Mouse (Mus musculus) left cerebral cortex, adult 11 months (tissue): ENCODE data around the gene Calcr.
"Not testable (repeated sequence)": the region's sequence is repeated elsewhere in the genome, so short reads cannot be mapped to it uniquely, and the experiment has no call there.

ENCODE experiments used
- DNase-seq: peaks from one replicate; pipeline ENCODE4 v3.0.0; 2022; ENCODE audit warnings: low spot score

The Calcr gene

DNA sequence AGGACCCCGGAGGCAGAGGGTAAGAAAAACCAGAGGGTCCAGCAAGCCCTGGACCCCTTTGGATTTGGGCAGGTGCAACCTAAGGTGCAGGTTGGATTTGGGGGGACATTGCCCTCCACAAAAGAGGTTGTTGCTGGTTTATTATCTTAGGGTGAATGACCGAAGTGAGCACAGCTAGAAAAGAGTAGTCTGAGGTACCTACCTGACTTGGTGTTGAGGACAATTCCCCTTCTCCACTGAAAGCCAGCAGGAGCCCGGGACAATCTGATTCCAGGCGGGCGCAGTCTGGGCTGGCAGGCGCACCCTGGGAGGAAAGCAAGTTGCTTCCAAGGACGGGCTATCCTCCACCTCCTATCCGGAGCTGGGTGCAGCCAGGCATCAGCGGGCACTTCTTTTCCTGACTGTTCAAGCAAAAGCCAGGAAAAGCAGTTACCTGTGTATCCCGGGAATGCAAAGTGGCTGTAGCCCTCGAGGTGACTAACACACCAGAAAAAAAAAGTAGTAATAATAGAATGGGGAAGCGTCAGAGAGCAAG lies at the start of gene Calcr:
Gene Calcr (minus strand): TSS at position 485 of the 535 bp plus-strand sequence.
- DNase-seq: no peak

DNA sequence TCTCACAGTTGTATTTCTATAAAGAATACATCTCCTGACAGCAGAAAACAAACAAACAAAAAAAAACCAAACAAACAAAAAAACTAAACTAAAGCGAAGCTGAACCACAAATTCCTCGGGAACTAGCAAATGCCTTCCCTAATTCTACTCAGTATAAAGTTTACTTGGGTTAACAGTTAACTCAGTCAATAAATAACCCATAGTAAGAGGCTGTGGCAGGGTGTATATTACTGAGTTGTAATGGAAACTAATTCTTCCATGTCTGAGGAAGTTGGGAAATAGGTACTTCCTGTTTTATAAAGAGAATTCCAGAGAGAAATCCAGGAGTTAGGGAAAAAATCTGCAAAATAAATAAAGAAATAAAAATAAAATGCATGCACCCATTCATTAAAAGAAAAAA lies 3.0 kb upstream of the Calcr start:
- no peak for DNase-seq

DNA sequence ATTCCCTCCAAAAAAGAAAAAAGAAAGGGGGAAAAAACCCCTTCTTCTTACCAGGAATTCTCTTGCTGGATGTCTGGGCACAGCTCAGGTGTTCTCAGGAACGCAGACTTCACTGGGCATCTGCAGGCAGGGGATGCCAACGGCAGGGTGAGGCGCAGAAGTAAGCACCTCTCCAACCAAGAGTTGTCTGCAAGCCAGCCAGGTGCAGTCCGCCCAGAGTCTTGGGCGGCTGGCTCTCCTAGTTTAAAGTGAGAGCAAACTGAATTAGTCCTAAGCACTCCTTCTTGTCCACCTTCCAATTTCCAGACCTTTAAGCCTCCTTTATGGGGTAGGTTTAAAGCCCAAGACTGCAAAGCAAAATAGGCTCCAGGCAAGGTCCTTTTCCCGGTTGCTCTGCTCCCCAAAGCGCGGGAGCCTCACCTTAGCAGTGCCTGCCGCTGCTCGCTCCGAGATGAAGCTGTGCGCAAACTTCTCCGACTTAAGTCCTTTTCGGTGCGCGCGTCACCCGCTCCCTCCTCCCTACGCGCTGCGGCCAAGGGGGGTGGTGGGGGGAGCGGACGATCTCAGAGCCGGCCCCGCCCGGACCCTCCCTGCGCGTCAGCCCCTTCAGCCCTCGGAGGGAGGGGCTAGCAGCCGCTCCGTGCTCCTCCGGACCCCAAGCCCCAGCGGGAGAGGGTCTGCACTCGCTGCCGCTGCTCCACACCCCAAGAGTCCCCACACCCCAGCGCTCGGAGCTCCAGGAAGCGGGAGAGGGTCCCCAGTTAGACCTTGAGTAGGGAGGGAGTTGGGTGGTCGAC lies 1.1 kb downstream of the Calcr start:
- no peak for DNase-seq

DNA sequence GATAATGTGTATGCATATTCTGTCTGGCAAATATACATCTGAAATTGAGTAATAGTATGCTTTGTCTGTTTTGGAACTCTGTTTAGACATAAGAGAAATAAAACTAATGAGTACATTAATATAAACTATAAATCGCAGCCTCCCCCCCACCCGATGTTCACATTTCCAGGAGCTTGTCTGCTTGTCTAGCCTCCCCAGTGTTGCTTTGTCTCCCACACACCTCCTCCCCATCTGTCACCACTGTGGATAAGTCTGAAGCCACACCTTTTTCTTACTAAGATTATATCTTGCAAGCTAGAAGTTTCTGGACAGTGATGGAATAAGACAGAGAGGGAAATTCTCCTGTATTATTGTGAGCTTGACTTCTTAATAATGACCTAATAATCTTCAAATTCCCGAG lies 12.9 kb downstream of the Calcr start:
- peak; percentile 1 for DNase-seq

- DNase-seq: no peak
Measured at GRCm38 (mm10) chr6:3749624-3750023, 14.9 kb downstream of the Calcr start.

DNA sequence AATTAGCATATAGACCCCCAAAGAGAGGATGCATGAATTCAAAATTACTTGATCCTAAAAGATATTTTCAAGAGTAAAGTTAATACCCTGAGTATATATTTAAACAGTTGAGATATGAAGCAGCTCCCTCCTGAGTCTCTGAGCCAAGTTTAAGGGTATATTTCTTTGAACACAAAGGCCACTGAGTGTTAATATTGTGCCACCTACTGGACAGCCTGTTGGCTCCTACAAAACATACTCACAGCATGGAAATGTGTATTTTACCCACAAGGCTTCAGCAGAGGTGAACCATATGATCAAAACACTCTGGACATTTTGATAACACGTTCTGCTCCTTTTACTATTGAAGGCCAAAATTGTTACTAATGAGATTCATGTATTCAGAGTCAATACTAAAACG lies 19.0 kb downstream of the Calcr start:
- DNase-seq: no peak

DNA sequence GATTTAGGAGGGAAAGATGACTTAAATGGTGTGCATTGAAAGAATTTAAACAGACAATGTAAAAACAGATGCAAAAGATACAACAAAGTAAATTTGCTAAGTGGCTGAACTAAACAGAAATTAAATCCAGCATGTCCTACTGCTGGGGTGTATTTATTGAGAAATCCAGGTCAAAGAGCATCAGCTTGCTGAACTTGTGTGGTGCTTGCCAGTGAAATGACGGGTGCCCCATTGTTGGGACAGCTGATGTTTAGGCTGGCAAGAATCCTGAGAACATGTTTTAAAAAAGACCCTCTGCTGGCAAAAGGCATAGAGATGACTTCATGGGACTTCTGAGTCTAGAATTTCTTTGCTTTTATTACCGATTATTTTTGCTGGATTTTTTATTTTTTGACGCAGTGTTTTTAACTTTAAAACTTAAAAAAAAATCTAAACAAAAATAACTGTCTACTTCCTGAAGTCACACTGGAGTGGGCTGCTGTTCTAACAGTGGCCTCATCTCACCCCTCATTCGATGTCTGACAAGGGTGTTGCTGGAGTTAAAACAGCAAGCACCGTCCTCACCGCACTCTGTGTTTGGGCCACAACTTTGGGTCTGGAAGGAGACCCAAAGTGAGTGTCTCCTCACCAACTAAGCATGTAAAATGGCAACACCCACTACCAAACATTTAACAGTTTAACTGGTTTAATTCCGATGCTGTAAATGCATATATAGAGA lies 22.4 kb downstream of the Calcr start:
- no peak for DNase-seq

GRCm38 (mm10) chr6:3741296-3741695 lies 23.2 kb downstream of the Calcr start:
- no peak for DNase-seq

GRCm38 (mm10) chr6:3730246-3730867 lies 34.2 kb downstream of the Calcr start:
- no peak for DNase-seq

DNA sequence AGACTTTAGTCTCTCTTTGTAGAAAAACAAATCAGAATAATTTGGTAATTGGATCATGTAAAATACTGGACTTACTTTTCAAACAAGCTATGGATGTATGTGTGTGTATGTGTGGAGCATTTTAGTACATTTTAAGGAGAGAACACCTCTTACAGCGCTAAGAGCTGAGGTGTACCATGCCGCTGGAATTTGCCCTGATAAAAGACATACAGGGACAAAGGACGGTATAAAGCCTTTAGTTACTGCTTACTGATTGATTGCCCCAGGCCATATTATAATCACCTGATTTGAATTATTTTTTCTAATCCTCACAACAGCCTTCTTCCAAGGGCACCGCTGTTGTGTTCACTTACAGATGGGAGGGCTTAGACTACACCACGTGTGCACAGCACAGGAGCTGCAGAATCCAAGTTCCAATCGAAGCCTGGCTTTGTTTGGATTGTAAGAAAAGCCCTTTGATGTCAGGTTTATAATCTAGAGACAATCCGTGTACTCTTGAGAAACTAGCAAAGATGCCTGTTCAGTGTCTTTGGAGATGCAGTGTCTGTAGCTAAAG lies 76.3 kb downstream of the Calcr start:
- no peak for DNase-seq

- not testable (repeated sequence) for DNase-seq
Measured at GRCm38 (mm10) chr6:3678286-3678685, 86.2 kb downstream of the Calcr start.

DNA sequence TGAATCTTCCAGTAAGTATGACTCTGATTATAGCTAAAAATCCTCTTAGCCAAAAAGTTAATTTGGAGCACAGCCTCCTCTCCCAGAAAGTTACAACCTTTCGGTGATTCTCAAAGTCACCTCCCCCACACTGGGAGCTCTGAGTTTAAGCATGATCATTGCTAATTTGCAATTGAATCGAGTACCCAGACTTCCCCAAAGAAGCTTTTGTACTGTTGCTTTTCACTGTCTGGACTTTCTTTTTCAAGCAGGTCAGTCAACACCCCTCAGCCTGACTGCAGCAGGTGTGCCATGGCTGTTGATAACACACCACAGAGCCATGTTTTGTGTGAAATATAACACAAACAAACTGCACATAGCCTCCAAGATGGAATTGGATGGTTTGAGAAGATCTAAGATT lies 86.7 kb downstream of the Calcr start:
- no peak for DNase-seq

GRCm38 (mm10) chr6:3671941-3672340 lies 92.6 kb downstream of the Calcr start:
- DNase-seq: not testable (repeated sequence)

GRCm38 (mm10) chr6:3664147-3664716 lies 100.3 kb downstream of the Calcr start:
- DNase-seq: no peak

GRCm38 (mm10) chr6:3658405-3658804 lies 106.1 kb downstream of the Calcr start:
- DNase-seq: no peak
